Mouse (Mus musculus): ENCODE measurements around the gene Ttll12.
A peak's percentile ranks its signal among the peaks of the same experiment; 100 is the strongest.

Gene Ttll12

DNA sequence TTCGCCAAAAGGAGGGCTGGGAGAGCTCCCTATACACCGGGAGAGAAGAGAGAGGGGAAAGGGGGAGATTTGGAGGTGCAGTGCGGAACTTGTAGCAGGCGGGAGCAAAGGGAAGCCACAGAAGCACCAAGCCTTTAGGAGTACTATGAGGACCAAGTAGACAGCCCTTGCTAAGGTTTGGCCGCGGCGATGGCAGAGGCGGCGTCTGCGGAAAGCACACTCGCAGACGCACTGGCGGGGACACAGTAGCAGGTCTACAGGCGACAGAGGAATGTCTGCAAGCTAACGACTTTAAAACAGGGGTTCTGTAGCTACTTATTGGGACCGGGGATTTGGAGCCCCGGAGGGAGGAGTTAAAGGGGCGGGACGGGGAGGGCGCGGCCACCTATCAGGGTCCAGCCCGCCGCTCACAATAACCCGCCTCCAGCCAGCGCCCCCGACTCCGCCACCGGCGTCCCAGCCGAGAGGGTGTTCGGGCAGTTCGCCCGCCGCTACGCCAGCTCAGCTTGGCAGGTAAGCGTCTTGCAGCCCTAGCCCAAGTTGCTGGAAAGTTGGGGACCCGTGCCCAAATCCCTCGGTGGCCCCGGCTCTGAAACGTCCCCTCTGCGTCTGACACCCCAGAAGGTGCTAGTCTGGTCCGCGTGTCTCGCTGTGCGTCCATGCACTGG is 68.4 kb downstream of the Ttll12 start, which contains the start of gene Bik:
Bik (plus strand) TSS at position 439 of the 668 bp plus-strand sequence.
- DNase-seq (ENCODE audit: low spot score), result peak; percentile 82

All from embryo, embryonic 10.5 days (tissue).